Mouse (Mus musculus) left cerebral cortex, adult 18-20 months (tissue): Measurements from ENCODE around the gene Slc25a54. TPM values are rescaled to one million over a fixed set of nuclear protein-coding genes. Genes with fewer than 3 reads are reported as not detected.

Experiments used
- DNase-seq, 2 experiments: peaks; one replicate each; pipeline ENCODE4 v3.0.0; 2021 to 2022; ENCODE audit warnings: low spot score in 2 of 2, mixed read lengths in 1 of 2
- microRNA-seq, 2 experiments: library from miRNA; unstranded; fragments of <30 nt; microRNA quantifications; one replicate each; pipeline ENCODE4 v1.2.0; 2021
- total RNA-seq, 2 experiments: library from RNA; stranded (reverse); gene quantifications; 2 replicates each; pipeline ENCODE4 v1.2.3; 2021

Slc25a54 gene
- total RNA-seq, 2 experiments from 2014 or later = not detected

GRCm38 (mm10) chr3:109124091-109124490 is 43.8 kb downstream of the Slc25a54 start:
- no peak for DNase-seq

DNA sequence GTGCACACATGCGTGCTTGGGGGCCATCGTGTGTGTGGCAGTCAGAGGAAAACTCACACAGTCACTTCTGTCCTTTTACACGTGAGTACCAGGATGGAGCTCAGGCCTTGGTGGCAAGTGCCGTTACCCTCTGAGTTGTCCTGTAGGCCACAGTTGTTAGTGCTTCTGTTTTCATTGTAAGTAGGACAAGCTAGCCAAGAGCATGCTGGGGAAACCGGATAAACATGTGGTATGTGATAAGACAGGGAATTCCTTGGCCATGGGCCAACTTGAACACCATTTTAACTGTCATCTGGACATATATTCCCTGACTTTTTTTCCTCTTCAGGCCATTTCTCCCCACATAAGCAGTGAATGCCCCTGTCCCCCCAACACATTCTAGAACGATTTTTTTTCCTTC is 45.3 kb downstream of the Slc25a54 start:
- DNase-seq = no peak

- no peak for DNase-seq
These were observed 49.5 kb downstream of the Slc25a54 start for GRCm38 (mm10) chr3:109129768-109130167.

DNA sequence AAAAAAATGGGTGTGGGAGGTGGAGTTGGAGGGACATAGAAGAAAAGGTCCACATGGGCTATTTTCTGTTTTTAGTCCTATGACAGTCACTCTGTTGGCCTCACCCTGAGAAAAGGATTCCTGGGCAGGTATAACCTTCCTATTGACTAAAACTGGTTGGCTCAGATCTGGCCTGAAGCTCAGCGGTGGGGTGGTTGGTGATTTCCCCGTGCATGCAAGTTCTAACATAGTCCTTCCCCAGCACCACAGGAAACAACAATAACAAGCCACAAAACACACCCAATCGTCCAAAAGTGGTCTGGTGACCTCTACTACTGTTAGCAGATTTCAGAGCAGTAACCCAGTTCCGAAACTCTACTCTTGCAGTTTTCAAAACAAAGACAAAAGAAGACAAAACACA is 52.7 kb downstream of the Slc25a54 start:
- DNase-seq = no peak

DNA sequence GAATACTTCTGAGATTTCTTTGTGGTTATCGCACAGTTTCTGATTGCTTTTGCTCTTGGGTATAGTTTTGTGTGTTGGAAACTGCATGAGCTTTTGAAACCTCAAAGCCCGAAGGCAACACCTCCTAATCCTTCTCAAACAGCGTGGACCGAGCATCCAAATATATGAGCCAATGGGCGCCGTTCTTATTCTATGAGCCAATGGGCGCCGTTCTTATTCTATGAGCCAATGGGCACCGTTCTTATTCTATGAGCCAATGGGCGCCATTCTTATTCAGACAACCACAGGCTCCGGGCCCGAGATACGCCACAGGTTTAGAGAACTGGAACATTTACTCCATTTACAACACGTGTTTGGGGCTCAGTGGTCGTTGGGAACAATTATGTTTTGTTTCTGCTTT is 53.8 kb downstream of the Slc25a54 start:
- DNase-seq = no peak

GRCm38 (mm10) chr3:109135352-109135751 is 55.1 kb downstream of the Slc25a54 start:
- DNase-seq = no peak

GRCm38 (mm10) chr3:109152561-109152960 is 72.3 kb downstream of the Slc25a54 start:
- DNase-seq = no peak

DNA sequence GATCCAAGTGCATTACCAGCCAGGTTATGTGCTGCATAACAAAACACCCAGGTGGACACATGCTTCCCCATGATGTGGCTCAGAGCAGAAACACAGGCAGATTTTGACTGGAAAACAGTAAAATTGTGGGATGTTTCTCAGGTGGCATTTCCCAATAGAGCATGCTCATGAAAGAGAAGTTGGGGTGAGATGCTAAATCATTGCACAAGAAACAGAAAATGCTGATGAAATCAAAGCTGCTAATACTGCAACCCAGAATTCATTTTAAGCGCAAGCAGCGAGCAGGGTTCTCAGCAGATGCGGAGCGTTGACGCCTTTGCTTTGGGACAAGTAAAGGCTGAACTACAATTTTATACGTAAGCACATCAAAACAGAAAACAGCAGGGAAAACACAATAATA is 73.1 kb downstream of the Slc25a54 start:
- no peak for DNase-seq

GRCm38 (mm10) chr3:109155926-109156669 is 75.8 kb downstream of the Slc25a54 start:
- DNase-seq = no peak

- no peak for DNase-seq
These were observed 77.2 kb downstream of the Slc25a54 start for GRCm38 (mm10) chr3:109157481-109157880.

DNA sequence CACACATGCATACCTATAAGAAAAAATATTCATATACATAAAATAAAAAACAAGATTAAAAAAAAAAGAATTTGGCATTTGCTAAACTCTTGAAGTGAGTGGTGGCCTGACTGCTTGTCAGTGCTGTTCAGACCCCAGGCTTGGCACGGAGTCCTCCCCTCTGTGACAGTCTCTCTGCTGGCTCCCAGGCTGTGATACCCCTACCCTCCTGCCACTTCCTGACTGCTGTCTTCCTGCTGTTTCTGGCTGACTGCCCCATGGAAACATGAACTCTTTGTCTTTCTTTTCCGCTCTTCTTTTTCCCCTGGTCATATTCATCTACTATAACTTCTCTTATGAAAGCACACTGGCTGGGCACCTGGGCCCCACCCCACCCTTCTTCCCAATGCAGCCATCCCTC is 83.8 kb downstream of the Slc25a54 start:
- no peak for DNase-seq

GRCm38 (mm10) chr3:109164644-109165043 is 84.4 kb downstream of the Slc25a54 start:
- DNase-seq = no peak

DNA sequence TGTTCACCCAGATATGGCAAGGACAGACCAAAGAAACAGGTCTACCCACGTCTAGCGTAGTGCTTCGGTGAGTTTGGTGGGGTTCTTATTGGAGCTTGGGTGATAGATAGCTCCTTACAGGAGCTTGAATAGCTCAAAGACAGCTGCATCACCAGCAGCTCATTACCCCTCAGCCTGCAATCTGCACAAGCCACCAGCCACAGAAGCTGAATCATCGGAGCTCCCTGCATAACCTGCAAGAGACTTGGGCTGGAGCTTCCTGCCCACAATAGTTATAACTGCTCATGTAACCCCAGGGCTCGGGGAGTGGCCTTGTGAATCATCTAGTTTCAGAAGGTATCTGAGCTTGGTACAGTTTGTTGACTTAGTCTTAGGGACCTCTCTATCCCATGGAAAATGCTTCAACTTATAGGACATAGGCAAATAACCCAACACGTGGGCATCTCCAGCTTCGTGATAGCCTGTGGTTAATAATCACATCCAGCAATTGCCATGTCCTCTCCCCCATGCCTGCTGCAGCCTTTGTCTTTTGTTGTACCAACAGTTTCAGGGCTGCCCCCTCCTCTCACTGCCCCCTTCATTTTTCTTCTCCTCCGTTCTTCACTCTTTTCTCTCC is 85.1 kb downstream of the Slc25a54 start:
- DNase-seq = no peak

Small RNA genes within 50 kb of the gene (microRNA-seq; reads per million reads assigned to microRNA genes)
- 0 reads per million in 2 experiments for gene Gm44384

Other genes with a start within 250 kb of the Slc25a54 start
- gene Stxbp3, start 239.9 kb upstream of the Slc25a54 start, total RNA-seq = 10 to 100 TPM; 19.3 to 19.9 TPM
- gene Fndc7, start 190.5 kb upstream of the Slc25a54 start, total RNA-seq = under 1 TPM; 0.07 to 0.42 TPM
- gene Prpf38b, start 168.7 kb upstream of the Slc25a54 start, total RNA-seq = 10 to 100 TPM; 40.2 to 43.5 TPM
- gene Henmt1, start 140.6 kb upstream of the Slc25a54 start, total RNA-seq = 1 to 10 TPM; 1.7 to 2.3 TPM
- not detected for gene Gm9857, start 140.0 kb upstream of the Slc25a54 start, total RNA-seq
- 10 to 100 TPM; 32.5 to 34.8 TPM for gene Fam102b, start 52.9 kb upstream of the Slc25a54 start, total RNA-seq
- gene Slc25a24, start 42.7 kb downstream of the Slc25a54 start, total RNA-seq = 1 to 10 TPM; 2.4 to 3.7 TPM